Mouse (Mus musculus) forebrain, embryonic 13.5 days (tissue): Measurements from ENCODE around the gene Asic1. TPM values are rescaled to one million over a fixed set of nuclear protein-coding genes. Genes with fewer than 3 reads are reported as not detected.
"Not testable (repeated sequence)": the region's sequence is repeated elsewhere in the genome, so short reads cannot be mapped to it uniquely, and the experiment has no call there.

Experiments
- ATAC-seq: fragments of 200-750 bp; cut with Nextera tagmentation; 2 replicates; pipeline ENCODE4 v1.8.0; 2017
- H3K27ac ChIP-seq: fragments of 300-500 bp; sonication (generic); 2 replicates; pipeline ENCODE4 v1.5.1; 2015; ENCODE audit warnings: inconsistent platforms, mild to moderate bottlenecking, moderate library complexity
- H3K27me3 ChIP-seq: fragments of 300-500 bp; sonication (generic); 2 replicates; pipeline ENCODE4 v1.6.1; 2015; ENCODE audit warnings: mild to moderate bottlenecking, inconsistent platforms
- H3K36me3 ChIP-seq: fragments of 300-500 bp; sonication (generic); 2 replicates; pipeline ENCODE4 v1.6.1; 2015; ENCODE audit warnings: mild to moderate bottlenecking, inconsistent platforms; ENCODE audit not compliant: poor library complexity, severe bottlenecking
- H3K4me1 ChIP-seq: fragments of 300-500 bp; sonication (generic); 2 replicates; pipeline ENCODE4 v1.6.1; 2015; ENCODE audit warnings: inconsistent platforms
- H3K4me2 ChIP-seq: fragments of 300-500 bp; sonication (generic); 2 replicates; pipeline ENCODE4 v1.6.1; 2015; ENCODE audit warnings: inconsistent platforms, mild to moderate bottlenecking, moderate library complexity
- H3K4me3 ChIP-seq: fragments of 300-500 bp; sonication (generic); 2 replicates; pipeline ENCODE4 v1.5.1; 2015; ENCODE audit warnings: mild to moderate bottlenecking, inconsistent platforms
- H3K9ac ChIP-seq: fragments of 300-500 bp; sonication (generic); 2 replicates; pipeline ENCODE4 v1.6.1; 2015; ENCODE audit warnings: mild to moderate bottlenecking, inconsistent platforms
- H3K9me3 ChIP-seq: fragments of 300-500 bp; sonication (generic); replicated peaks from 2 replicates; pipeline ENCODE4 v1.6.1; 2016; ENCODE audit warnings: inconsistent platforms
- WGBS: fragments of 180-500 bp; shearing (Covaris S2); methylation state at CpG from one replicate; pipeline ENCODE4 v1.1.7; 2015; 5-methylcytosine and 5-hydroxymethylcytosine counted together
- polyA plus RNA-seq: library from polyadenylated mRNA; unstranded; fragments of >200 nt; fragmentation: Nextera tagmentation; extraction: Ambion mirVana; gene quantifications from 2 replicates; pipeline ENCODE4 v1.2.1, GENCODE M21; 2015

Asic1 gene
- polyA plus RNA-seq, 1 experiment from 2014 or later: 15.1 TPM

DNA sequence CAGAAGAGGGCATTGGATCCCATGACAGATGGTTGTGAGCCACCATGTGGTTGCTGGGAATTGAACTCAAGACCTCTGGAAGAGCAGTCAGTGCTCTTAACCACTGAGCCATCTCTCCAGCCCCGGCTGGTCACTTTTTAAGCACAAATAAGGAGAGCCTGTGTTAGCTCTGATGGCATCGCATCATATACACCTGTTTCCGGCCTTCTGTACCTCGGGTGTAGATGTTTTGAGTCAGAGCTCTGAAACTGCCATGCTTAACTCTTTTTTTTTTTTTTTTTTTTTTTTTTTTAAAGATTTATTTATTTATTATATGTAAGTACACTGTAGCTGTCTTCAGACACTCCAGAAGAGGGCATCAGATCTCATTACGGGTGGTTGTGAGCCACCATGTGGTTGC, 56.9 kb downstream of the Asic1 start:
- not testable (repeated sequence) for H3K4me3 ChIP-seq, H3K27me3 ChIP-seq, H3K9me3 ChIP-seq, H3K27ac ChIP-seq, H3K9ac ChIP-seq, ATAC-seq
- H3K4me1 ChIP-seq: peaks cover 35% of the 10 kb centered on the region
- 0 out of 2 replicates have a peak overlapping the region, but pooled peaks have one; percentile 92 for H3K4me2 ChIP-seq
- WGBS: 96% methylated on average over 4 of the region's 5 CpGs
- peaks cover 50% of the 10 kb centered on the region for H3K36me3 ChIP-seq

DNA sequence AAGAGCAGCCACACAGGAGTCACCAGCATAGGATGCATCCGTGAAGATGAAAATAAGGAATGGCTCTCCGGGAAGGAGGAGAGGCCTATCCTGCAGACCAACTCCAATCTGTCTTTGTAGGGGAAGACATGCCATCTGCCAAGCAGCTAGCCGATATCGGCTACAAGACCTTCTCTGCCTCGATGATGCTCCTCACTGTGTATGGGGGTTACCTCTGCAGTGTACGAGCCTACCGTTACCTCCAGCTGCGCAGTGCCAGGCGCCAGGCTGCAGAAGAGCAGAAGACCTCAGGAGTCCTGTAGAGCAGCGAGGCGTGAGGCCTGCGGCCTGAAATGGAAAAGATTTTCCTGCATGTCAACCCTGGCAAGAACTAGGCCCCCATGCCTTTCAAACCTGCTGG, 57.4 kb downstream of the Asic1 start:
- Histone ChIP-seq H3K4me3 (no peak overlapping the region), H3K27me3 (no peaks in the 10 kb centered on the region), H3K4me2 (no peak overlapping the region), H3K9ac (no peak overlapping the region), H3K27ac (no peak overlapping the region), H3K36me3 (peaks cover 47% of the 10 kb centered on the region), H3K9me3 (no peaks in the 10 kb centered on the region), H3K4me1 (peaks cover 35% of the 10 kb centered on the region)
- no peak for ATAC-seq
- WGBS: 95% methylated on average over 12 of the region's 12 CpGs

DNA sequence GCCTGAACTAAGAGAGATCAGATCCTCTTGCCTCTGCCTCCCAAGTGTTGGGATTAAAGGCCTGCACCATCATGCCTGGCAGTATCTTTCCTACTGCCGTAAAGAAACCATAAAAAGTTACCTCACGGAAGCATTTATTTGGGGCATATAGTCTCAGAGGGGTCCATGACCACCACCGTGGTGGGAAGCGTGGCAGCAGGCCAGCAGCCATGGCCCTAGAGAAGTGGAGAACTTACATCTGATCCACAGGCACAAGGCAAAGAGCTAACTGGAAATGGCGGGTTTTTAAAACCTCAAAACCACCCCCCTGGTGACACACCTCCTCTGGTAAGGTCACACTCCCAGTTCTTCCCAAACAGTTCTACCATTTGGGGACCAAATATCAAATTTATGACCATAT, 58.0 kb downstream of the Asic1 start:
- no peak overlapping the region for H3K4me3 ChIP-seq
- ATAC-seq: no peak
- no peak overlapping the region for H3K4me2 ChIP-seq
- no peaks in the 10 kb centered on the region for H3K27me3 ChIP-seq
- no peaks in the 10 kb centered on the region for H3K9me3 ChIP-seq
- H3K4me1 ChIP-seq: peaks cover 31% of the 10 kb centered on the region
- peaks cover 50% of the 10 kb centered on the region for H3K36me3 ChIP-seq
- H3K27ac ChIP-seq: no peak overlapping the region
- H3K9ac ChIP-seq: no peak overlapping the region
- 96% methylated on average over 5 of the region's 5 CpGs for WGBS

DNA sequence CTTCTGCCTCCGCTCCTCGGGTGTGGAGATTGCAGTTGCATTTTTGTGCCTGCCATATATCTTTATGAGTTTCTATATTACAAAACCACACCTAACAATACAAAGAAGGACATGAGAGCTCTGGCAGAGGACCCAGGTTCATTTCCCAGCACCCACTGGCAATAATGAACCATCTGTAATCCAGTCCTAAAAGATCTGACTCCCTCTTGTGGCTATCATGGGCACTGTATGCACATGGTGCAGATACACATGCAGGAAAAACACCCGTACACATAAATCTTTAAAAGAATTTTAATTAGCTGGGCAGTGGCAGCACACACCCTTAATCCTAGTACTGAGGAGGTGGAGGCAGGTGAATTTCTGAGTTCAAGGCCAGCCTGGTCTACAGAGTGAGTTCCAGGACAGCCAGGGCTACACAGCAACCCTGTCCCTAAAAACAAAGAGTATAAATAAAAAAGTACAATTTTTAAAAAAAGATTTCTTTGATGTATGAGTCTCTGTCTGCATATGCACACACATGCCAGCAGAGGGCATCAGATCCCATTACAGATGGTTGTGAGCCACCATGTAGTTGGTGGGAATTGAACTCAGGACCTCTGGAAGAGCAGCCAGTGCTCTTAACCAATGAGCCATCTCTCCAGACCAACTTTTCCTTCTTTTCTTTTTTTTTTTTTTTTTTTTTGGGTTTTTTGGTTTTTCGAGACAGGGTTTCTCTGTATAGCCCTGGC, 59.1 kb downstream of the Asic1 start:
- Histone ChIP-seq H3K9ac (no peak overlapping the region), H3K27ac (no peak overlapping the region), H3K4me2 (no peak overlapping the region), H3K4me3 (no peak overlapping the region), H3K9me3 (no peaks in the 10 kb centered on the region), H3K4me1 (peaks cover 21% of the 10 kb centered on the region), H3K27me3 (no peaks in the 10 kb centered on the region), H3K36me3 (peaks cover 49% of the 10 kb centered on the region)
- ATAC-seq: no peak
- WGBS: 94% methylated on average over 3 of the region's 4 CpGs

DNA sequence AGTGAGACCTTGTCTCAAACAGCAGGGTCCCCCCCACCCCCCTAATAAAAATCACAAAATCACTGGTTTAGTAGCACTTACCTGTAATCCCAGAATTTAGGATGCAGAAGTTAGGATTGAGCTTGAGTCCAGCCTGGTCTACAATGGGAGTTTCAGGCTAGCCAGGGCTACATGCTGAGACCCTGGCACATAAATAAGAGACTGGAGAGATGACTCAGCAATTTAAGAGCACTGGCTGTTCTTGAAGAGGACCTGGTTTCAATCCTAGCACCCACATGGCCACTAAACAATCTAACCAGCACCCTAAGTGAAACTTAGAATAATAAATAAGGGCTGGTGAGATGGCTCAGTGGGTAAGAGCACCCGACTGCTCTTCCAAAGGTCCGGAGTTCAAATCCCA, 61.0 kb downstream of the Asic1 start:
- 96% methylated on average over 2 of the region's 2 CpGs for WGBS
- Histone ChIP-seq H3K27me3 (no peaks in the 10 kb centered on the region), H3K36me3 (peaks cover 66% of the 10 kb centered on the region), H3K4me2 (no peak overlapping the region), H3K9me3 (no peaks in the 10 kb centered on the region), H3K4me3 (no peak overlapping the region), H3K4me1 (peaks cover 9% of the 10 kb centered on the region), H3K9ac (no peak overlapping the region), H3K27ac (no peak overlapping the region)
- no peak for ATAC-seq

DNA sequence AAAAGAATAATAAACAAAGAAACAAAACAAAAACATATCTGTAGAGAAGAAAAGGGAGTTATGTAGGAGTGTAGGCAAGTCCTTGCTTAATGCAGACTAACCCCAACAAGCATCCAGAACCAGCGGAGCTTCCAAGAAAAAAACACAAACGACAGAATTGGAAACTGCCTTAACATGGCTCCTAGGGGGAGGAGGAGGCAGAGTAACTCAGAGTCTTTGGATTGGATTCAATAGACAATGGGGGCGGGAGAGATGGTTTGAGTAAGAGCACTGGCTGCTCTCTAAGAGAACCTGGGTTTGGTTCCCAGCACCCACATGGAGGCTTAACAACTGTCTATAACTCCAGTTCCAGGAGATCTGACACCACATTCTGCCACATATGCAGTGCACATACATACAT, 61.5 kb downstream of the Asic1 start:
- H3K4me3 ChIP-seq: no peak overlapping the region
- peaks cover 4% of the 10 kb centered on the region for H3K4me1 ChIP-seq
- WGBS: 93% methylated on average over 3 of the region's 3 CpGs
- peaks cover 71% of the 10 kb centered on the region for H3K36me3 ChIP-seq
- H3K9me3 ChIP-seq: no peaks in the 10 kb centered on the region
- H3K4me2 ChIP-seq: no peak overlapping the region
- H3K9ac ChIP-seq: no peak overlapping the region
- ATAC-seq: no peak
- no peak overlapping the region for H3K27ac ChIP-seq
- H3K27me3 ChIP-seq: no peaks in the 10 kb centered on the region

DNA sequence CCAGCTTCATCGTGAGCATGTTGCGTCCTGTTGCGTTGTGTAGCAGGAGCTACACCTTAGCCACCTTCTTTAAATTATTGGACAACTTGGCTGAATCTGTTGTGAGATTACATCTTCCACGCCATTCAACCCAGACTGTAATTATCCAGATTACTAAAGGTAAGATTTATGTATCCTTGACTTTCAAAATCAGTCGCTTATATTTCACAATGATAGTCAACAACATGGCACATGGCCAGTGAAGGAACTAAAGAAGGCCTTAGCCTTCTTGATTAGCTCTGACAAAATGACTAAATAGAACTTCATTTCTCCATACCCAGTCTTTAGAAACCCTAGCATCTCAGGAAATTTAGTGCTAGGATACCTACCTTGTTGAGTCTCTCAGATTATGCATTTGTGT, 63.0 kb downstream of the Asic1 start:
- ATAC-seq: no peak
- no peak overlapping the region for H3K4me3 ChIP-seq
- H3K9ac ChIP-seq: no peak overlapping the region
- no peak overlapping the region for H3K27ac ChIP-seq
- H3K4me1 ChIP-seq: no peaks in the 10 kb centered on the region
- H3K36me3 ChIP-seq: peaks cover 78% of the 10 kb centered on the region
- H3K9me3 ChIP-seq: no peaks in the 10 kb centered on the region
- H3K27me3 ChIP-seq: no peaks in the 10 kb centered on the region
- no peak overlapping the region for H3K4me2 ChIP-seq
- WGBS: 95% methylated on average over 5 of the region's 5 CpGs

DNA sequence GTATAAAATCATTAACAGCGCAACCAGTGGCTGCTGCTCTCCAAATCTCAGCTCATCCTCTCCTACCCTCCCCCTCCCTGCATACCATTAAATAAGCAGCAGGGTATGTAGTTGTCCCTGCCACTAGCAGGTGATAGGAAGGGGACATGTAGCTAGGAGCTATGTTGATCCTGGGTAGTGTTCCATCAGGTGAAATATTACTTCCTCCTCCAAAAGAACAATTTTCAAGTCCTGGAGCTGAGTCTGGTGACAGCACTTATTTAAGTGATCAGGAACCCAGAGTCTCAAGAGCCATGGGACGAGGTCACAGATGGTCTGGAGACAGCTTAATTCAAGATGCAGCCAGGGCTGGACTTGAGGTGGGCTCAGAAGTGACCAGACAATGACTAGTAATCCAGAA, 65.5 kb downstream of the Asic1 start:
- Histone ChIP-seq H3K27ac (no peak overlapping the region), H3K9me3 (no peaks in the 10 kb centered on the region), H3K4me2 (no peak overlapping the region), H3K4me1 (no peaks in the 10 kb centered on the region), H3K36me3 (peaks cover 79% of the 10 kb centered on the region), H3K9ac (no peak overlapping the region), H3K4me3 (no peak overlapping the region), H3K27me3 (no peaks in the 10 kb centered on the region)
- 87% methylated on average over 2 of the region's 2 CpGs for WGBS
- ATAC-seq: no peak

DNA sequence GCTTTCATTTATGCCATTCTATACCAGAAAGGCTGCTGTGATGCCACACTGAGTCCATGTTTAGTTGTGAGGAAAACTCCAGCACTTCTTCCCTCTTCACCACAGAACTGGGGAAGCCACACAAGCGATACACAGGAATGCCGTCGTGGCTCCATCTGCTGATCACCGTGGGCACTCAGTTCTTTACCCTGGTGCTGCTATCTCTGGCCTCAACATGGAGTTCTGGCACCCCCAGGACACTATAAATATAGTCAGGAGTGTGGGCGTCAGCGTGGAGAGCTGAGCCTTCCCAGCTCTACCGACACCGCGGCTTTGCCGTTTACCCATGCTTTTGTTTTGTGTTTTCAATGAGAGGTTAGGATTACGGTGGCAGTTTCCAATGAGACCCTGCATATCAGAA, 66.5 kb downstream of the Asic1 start:
- Histone ChIP-seq H3K9ac (no peak overlapping the region), H3K9me3 (no peaks in the 10 kb centered on the region), H3K4me1 (no peaks in the 10 kb centered on the region), H3K4me3 (no peak overlapping the region), H3K27ac (no peak overlapping the region), H3K27me3 (no peaks in the 10 kb centered on the region), H3K4me2 (no peak overlapping the region), H3K36me3 (peaks cover 88% of the 10 kb centered on the region)
- ATAC-seq: no peak
- WGBS: 91% methylated on average over 11 of the region's 11 CpGs

DNA sequence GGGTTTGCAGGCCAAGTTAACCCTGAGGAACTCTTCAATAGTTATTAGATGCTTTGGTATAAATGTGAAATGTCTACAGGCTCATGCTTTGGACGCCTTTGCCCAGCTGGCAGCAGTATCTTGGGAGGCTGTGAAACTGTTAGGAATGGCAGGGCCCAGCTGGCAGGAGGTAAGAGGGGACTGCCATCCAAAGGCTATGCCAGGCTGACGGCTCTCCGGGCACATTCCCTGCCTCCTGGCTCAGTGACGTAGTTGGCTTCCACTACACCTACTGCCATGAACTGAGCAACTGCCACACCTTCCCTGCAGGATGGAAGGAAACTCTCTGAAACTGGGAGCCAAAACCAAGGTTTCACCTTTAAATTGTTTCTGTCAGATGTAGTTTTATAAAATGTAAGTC, 70.1 kb downstream of the Asic1 start:
- no peak overlapping the region for H3K27ac ChIP-seq
- ATAC-seq: no peak
- no peak overlapping the region for H3K4me2 ChIP-seq
- no peak overlapping the region for H3K9ac ChIP-seq
- H3K4me1 ChIP-seq: no peaks in the 10 kb centered on the region
- WGBS: 97% methylated on average over 4 of the region's 4 CpGs
- H3K4me3 ChIP-seq: no peak overlapping the region
- peaks cover 85% of the 10 kb centered on the region for H3K36me3 ChIP-seq
- H3K9me3 ChIP-seq: no peaks in the 10 kb centered on the region
- no peaks in the 10 kb centered on the region for H3K27me3 ChIP-seq

Other genes with a start within 250 kb of the Asic1 start
- gene Nckap5l, start 212.6 kb upstream of the Asic1 start, polyA plus RNA-seq: 9.3 and 13.4 TPM in 2 replicates
- 24.7 and 25.4 TPM in 2 replicates for gene Bcdin3d, start 195.6 kb upstream of the Asic1 start, polyA plus RNA-seq
- gene Faim2, start 142.2 kb upstream of the Asic1 start, polyA plus RNA-seq: 5.5 and 8.1 TPM in 2 replicates
- not detected in 2 replicates for gene Aqp2, start 91.3 kb upstream of the Asic1 start, polyA plus RNA-seq
- 0.14 and 0.25 TPM in 2 replicates for gene Aqp5, start 79.6 kb upstream of the Asic1 start, polyA plus RNA-seq
- gene Aqp6, start 69.0 kb upstream of the Asic1 start, polyA plus RNA-seq: not detected in 2 replicates
- 182 and 189 TPM in 2 replicates for gene Racgap1, start 18.7 kb upstream of the Asic1 start, polyA plus RNA-seq
- gene Smarcd1, start 31.8 kb downstream of the Asic1 start, polyA plus RNA-seq: 118 and 130 TPM in 2 replicates
- gene Gm17349, start 35.1 kb downstream of the Asic1 start, polyA plus RNA-seq: not detected in 2 replicates
- gene Gpd1, start 47.1 kb downstream of the Asic1 start, polyA plus RNA-seq: 1.2 and 1.3 TPM in 2 replicates
- 177 and 190 TPM in 2 replicates for gene Cox14, start 55.2 kb downstream of the Asic1 start, polyA plus RNA-seq
- 62.6 and 67.2 TPM in 2 replicates for gene Cers5, start 102.5 kb downstream of the Asic1 start, polyA plus RNA-seq
- 33.5 and 37.5 TPM in 2 replicates for gene Lima1, start 205.1 kb downstream of the Asic1 start, polyA plus RNA-seq